In the genomic region with DNA sequence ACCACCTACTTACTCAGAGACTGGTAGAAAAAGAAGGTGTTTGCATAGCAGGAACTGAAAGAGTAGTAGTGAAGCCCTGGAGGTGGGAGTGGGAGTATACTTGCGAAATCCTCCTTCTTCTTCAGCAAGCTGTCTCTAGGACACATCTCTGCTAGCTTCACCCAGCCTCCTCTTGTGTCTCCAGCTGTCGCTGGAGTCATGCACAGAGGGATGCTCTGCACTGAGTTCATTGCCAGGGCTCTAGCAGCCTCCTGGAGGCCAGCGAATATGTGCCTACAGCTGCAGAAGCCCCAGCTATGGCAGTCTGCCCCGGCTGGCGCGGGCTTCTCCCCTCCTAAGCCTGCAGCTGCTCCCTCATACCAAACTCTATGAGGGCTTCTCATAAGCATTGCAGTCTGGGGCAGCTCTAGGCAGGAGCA, we compare ENCODE assay signal across 9 mouse cellular contexts.
DNase-seq lines count a peak whose midpoint lies in the region; ATAC-seq and TF ChIP-seq lines count a peak whose summit lies in the region.
"Had no signal": no experiment of that assay in that cellular context is flagged by ENCODE, and none has a peak within 500 bp of the region (broad histone marks: within the 10 kb centered on the region; RNA-seq: fewer than 3 reads in every experiment).

No protein-coding gene starts in this region.

- no peak for TF ChIP-seq CTCF in heart, postnatal 0 days (IDR thresholded peaks at IDR 0.05; ENCODE audit: low read depth)

- H3K27ac ChIP-seq in forebrain, embryonic 14.5 days (ENCODE audit: low read depth, low read length) = no peak overlapping the region
- peak overlapping the region; percentile 39 for H3K27ac ChIP-seq in heart, postnatal 0 days (ENCODE audit: low read depth)
- peak overlapping the region; percentile 64 for H3K27ac ChIP-seq in stomach, embryonic 15.5 days

- no peaks in the 10 kb centered on the region for H3K27me3 ChIP-seq in forebrain, embryonic 14.5 days (replicated peaks; ENCODE audit: control insufficient read depth, insufficient read depth, low read length)
- H3K27me3 ChIP-seq in heart, postnatal 0 days (ENCODE audit: control insufficient read depth, insufficient read depth, low read length) = no peaks in the 10 kb centered on the region
- no peaks in the 10 kb centered on the region for H3K27me3 ChIP-seq in stomach, embryonic 15.5 days (replicated peaks)

- peak; percentile 63 for DNase-seq in cerebellum, adult 11-12 months
- no peak for DNase-seq in cerebellum, adult 8-10 months
- peak; percentile 41 for DNase-seq in forebrain, embryonic 14.5 days (ENCODE audit: low spot score)
- no peak for DNase-seq in heart, postnatal 0 days (ENCODE audit: low spot score)
- DNase-seq in left cerebral cortex, adult 8-10 months (ENCODE audit: low spot score in 2 of 2) = peak; percentile 51 to 89
- DNase-seq in yolk sac, embryonic 10.5 days (ENCODE audit: low spot score) = no peak

- no peaks in the 10 kb centered on the region for H3K9me3 ChIP-seq in forebrain, embryonic 14.5 days (replicated peaks; ENCODE audit: control insufficient read depth, low read length)
- no peaks in the 10 kb centered on the region for H3K9me3 ChIP-seq in heart, postnatal 0 days (replicated peaks; ENCODE audit: control insufficient read depth, low read length)
- no peaks in the 10 kb centered on the region for H3K9me3 ChIP-seq in stomach, embryonic 15.5 days
- H3K9me3 ChIP-seq: megakaryocyte, embryonic 14.5 days had no signal

- ATAC-seq in forebrain, embryonic 14.5 days = no peak
- ATAC-seq in heart, postnatal 0 days (ENCODE audit: insufficient read depth, low read depth) = peak; percentile 21; the same call in 1 of the 2 replicates
- peak; percentile 44; the same call in 1 of the 2 replicates for ATAC-seq in stomach, embryonic 15.5 days (ENCODE audit: insufficient read depth, low FRiP score, low read depth)
- ATAC-seq in activated CD4-positive, CD25-positive, alpha-beta regulatory T cell, adult 4 months = no peak

- no peaks in the 10 kb centered on the region for H3K36me3 ChIP-seq in forebrain, embryonic 14.5 days (ENCODE audit: control insufficient read depth, insufficient read depth, low read length)
- peaks cover 89% of the 10 kb centered on the region for H3K36me3 ChIP-seq in heart, postnatal 0 days (replicated peaks; ENCODE audit: control insufficient read depth, insufficient read depth, low read length)
- no peaks in the 10 kb centered on the region for H3K36me3 ChIP-seq in stomach, embryonic 15.5 days

- H3K9ac ChIP-seq in forebrain, embryonic 14.5 days (ENCODE audit: low read length) = no peak overlapping the region
- H3K9ac ChIP-seq in heart, postnatal 0 days (replicated peaks; ENCODE audit: low read depth, low read length) = no peak overlapping the region
- no peak overlapping the region for H3K9ac ChIP-seq in stomach, embryonic 15.5 days

- 79% methylated on average over 6 of the region's 6 CpGs for WGBS in forebrain, embryonic 14.5 days
- 74% methylated on average over 6 of the region's 6 CpGs for WGBS in heart, postnatal 0 days
- WGBS in stomach, embryonic 15.5 days = 53% methylated on average over 6 of the region's 6 CpGs

- no peak for TF ChIP-seq EP300 in heart, postnatal 0 days (IDR thresholded peaks at IDR 0.05; ENCODE audit: low read depth)

- no peak overlapping the region for H3K4me3 ChIP-seq in forebrain, embryonic 14.5 days (ENCODE audit: low read depth, low read length)
- no peak overlapping the region for H3K4me3 ChIP-seq in heart, postnatal 0 days (ENCODE audit: low read depth, low read length)
- H3K4me3 ChIP-seq in stomach, embryonic 15.5 days (replicated peaks) = no peak overlapping the region
- H3K4me3 ChIP-seq: megakaryocyte, embryonic 14.5 days had no signal

- H3K4me2 ChIP-seq in forebrain, embryonic 14.5 days (ENCODE audit: low read length) = no peak overlapping the region
- H3K4me2 ChIP-seq in heart, postnatal 0 days (ENCODE audit: low read depth, low read length) = no peak overlapping the region
- peak overlapping the region; percentile 11 for H3K4me2 ChIP-seq in stomach, embryonic 15.5 days

- no peaks in the 10 kb centered on the region for H3K4me1 ChIP-seq in forebrain, embryonic 14.5 days (ENCODE audit: control insufficient read depth, insufficient read depth, low read length)
- peaks cover 14% of the 10 kb centered on the region for H3K4me1 ChIP-seq in heart, postnatal 0 days (ENCODE audit: control insufficient read depth, insufficient read depth)
- peaks cover 10% of the 10 kb centered on the region for H3K4me1 ChIP-seq in stomach, embryonic 15.5 days
- H3K4me1 ChIP-seq: megakaryocyte, embryonic 14.5 days had no signal

Comparison
In these comparisons a context has a peak if more than half of its experiments do, and no peak if none do; other contexts are left out.
1. DNase-seq: peak in cerebellum, adult 11-12 months (single experiment), forebrain, embryonic 14.5 days (single experiment) and left cerebral cortex, adult 8-10 months (2 of 2); none in cerebellum, adult 8-10 months (single experiment), heart, postnatal 0 days (single experiment) and yolk sac, embryonic 10.5 days (single experiment).
2. ATAC-seq: peak in heart, postnatal 0 days (single experiment) and stomach, embryonic 15.5 days (single experiment); none in forebrain, embryonic 14.5 days (single experiment) and activated CD4-positive, CD25-positive, alpha-beta regulatory T cell, adult 4 months (single experiment).